Mouse (Mus musculus): ENCODE measurements at regions not wholly inside any gene's neighbourhood (a gene's known extent, or its start where the extent isn't known, plus 50 kb on each side); places are given as distances from the start of the nearest gene placed in this dataset.

GRCm38 (mm10) chr3:38220934-38221833 lies 263.5 kb downstream of the Ankrd50 start:
- TF ChIP-seq CTCF (IDR thresholded peaks at IDR 0.05; ENCODE audit: extremely low read depth, insufficient read length, insufficient replicate concordance, low read depth, low read length): no peak
- TF ChIP-seq POLR2A (IDR thresholded peaks at IDR 0.05; ENCODE audit: low read depth, low read length): no peak
